Mouse (Mus musculus): ENCODE results near the gene Foxo4. TPM values are rescaled to one million over a fixed set of nuclear protein-coding genes. Genes with fewer than 3 reads are reported as not detected.

Foxo4 gene
- polyA plus RNA-seq, 1 experiment from 2014 or later, result 1.3 TPM

GRCm38 (mm10) chrX:101304646-101305045 is 50.3 kb downstream of the Foxo4 start:
- ATAC-seq (ENCODE audit: low FRiP score) (no peak), DNase-seq (ENCODE audit: low spot score, missing footprints) (no peak)
- Histone ChIP-seq H3K27me3 (ENCODE audit: control insufficient read depth, insufficient read depth, low read length) (0 out of 2 replicates have a peak, but pooled peaks cover 4% of the 10 kb centered on the region), H3K4me2 (no peak overlapping the region), H3K4me3 (ENCODE audit: low read depth, low read length) (no peak overlapping the region), H3K9ac (ENCODE audit: low read length) (no peak overlapping the region), H3K4me1 (ENCODE audit: control insufficient read depth, insufficient read depth, low read length) (peaks cover 20% of the 10 kb centered on the region), H3K9me3 (ENCODE audit: control insufficient read depth, low read length) (no peaks in the 10 kb centered on the region), H3K36me3 (ENCODE audit: control insufficient read depth, insufficient read depth, low read length) (no peaks in the 10 kb centered on the region), H3K27ac (ENCODE audit: low read depth, low read length) (no peak overlapping the region)
- 29% methylated on average over 2 of the region's 2 CpGs for WGBS

GRCm38 (mm10) chrX:101309299-101309698 is 55.0 kb downstream of the Foxo4 start:
- Histone ChIP-seq H3K27ac (ENCODE audit: low read depth, low read length) (no peak overlapping the region), H3K4me3 (ENCODE audit: low read depth, low read length) (no peak overlapping the region), H3K4me2 (no peak overlapping the region), H3K9me3 (ENCODE audit: control insufficient read depth, low read length) (no peaks in the 10 kb centered on the region), H3K9ac (ENCODE audit: low read length) (no peak overlapping the region), H3K4me1 (ENCODE audit: control insufficient read depth, insufficient read depth, low read length) (peaks cover 5% of the 10 kb centered on the region), H3K27me3 (ENCODE audit: control insufficient read depth, insufficient read depth, low read length) (no peaks in the 10 kb centered on the region; the same call in 1 of the 2 replicates), H3K36me3 (ENCODE audit: control insufficient read depth, insufficient read depth, low read length) (no peaks in the 10 kb centered on the region)
- DNase-seq (ENCODE audit: low spot score, missing footprints), result no peak
- ATAC-seq (ENCODE audit: low FRiP score), result no peak
- 93% methylated on average over 5 of the region's 5 CpGs for WGBS

Other genes with a start within 250 kb of the Foxo4 start
- gene Tex11, start 194.9 kb upstream of the Foxo4 start, polyA plus RNA-seq (2014; fragmentation: Nextera tagmentation; extraction: Ambion mirVana), result 0.06 and 0.11 TPM in 2 replicates
- 0.77 and 0.91 TPM in 2 replicates for gene Slc7a3, start 168.5 kb upstream of the Foxo4 start, polyA plus RNA-seq (2014; fragmentation: Nextera tagmentation; extraction: Ambion mirVana)
- gene Snx12, start 32.0 kb upstream of the Foxo4 start, polyA plus RNA-seq (2014; fragmentation: Nextera tagmentation; extraction: Ambion mirVana), result 61.5 and 66.6 TPM in 2 replicates
- not detected in 2 replicates for gene Gm614, start 9.5 kb downstream of the Foxo4 start, polyA plus RNA-seq (2014; fragmentation: Nextera tagmentation; extraction: Ambion mirVana)
- gene Il2rg, start 13.7 kb downstream of the Foxo4 start, polyA plus RNA-seq (2014; fragmentation: Nextera tagmentation; extraction: Ambion mirVana), result 4.1 and 4.3 TPM in 2 replicates
- not detected in 2 replicates for gene Gm20489, start 14.5 kb downstream of the Foxo4 start, polyA plus RNA-seq (2014; fragmentation: Nextera tagmentation; extraction: Ambion mirVana)
- 37.9 and 39.5 TPM in 2 replicates for gene Med12, start 19.5 kb downstream of the Foxo4 start, polyA plus RNA-seq (2014; fragmentation: Nextera tagmentation; extraction: Ambion mirVana)
- gene Nlgn3, start 44.6 kb downstream of the Foxo4 start, polyA plus RNA-seq (2014; fragmentation: Nextera tagmentation; extraction: Ambion mirVana), result 21.7 and 24.2 TPM in 2 replicates
- gene Gjb1, start 121.8 kb downstream of the Foxo4 start, polyA plus RNA-seq (2014; fragmentation: Nextera tagmentation; extraction: Ambion mirVana), result not detected in 2 replicates
- 17.0 and 20.4 TPM in 2 replicates for gene Zmym3, start 166.3 kb downstream of the Foxo4 start, polyA plus RNA-seq (2014; fragmentation: Nextera tagmentation; extraction: Ambion mirVana)
- 700 and 727 TPM in 2 replicates for gene Nono, start 174.8 kb downstream of the Foxo4 start, polyA plus RNA-seq (2014; fragmentation: Nextera tagmentation; extraction: Ambion mirVana)
- gene Itgb1bp2, start 194.6 kb downstream of the Foxo4 start, polyA plus RNA-seq (2014; fragmentation: Nextera tagmentation; extraction: Ambion mirVana), result 1.1 and 1.9 TPM in 2 replicates